Mouse (Mus musculus) midbrain, postnatal 0 days (tissue): ENCODE data around the gene Zfyve9. TPM values are rescaled to one million over a fixed set of nuclear protein-coding genes. Genes with fewer than 3 reads are reported as not detected.
A peak's percentile ranks its signal among the peaks of the same experiment; 100 is the strongest.

ENCODE experiments used
- ATAC-seq: fragments of 200-750 bp; cut with Nextera tagmentation; 2 replicates; pipeline ENCODE4 v1.8.0; 2017; ENCODE audit warnings: moderate number of reproducible peaks, mild to moderate bottlenecking, moderate TSS enrichment, moderate library complexity; ENCODE audit not compliant: low FRiP score
- DNase-seq: peaks from one replicate; pipeline ENCODE4 v3.0.0-alpha.2; 2015; ENCODE audit warnings: low spot score
- H3K27ac ChIP-seq: fragments of 300-500 bp; sonication (generic); 2 replicates; pipeline ENCODE4 v1.5.1; 2014; ENCODE audit warnings: low read depth, mild to moderate bottlenecking, low read length, mixed read lengths
- H3K27me3 ChIP-seq: fragments of 300-500 bp; sonication (generic); 2 replicates; pipeline ENCODE4 v1.6.1; 2014; ENCODE audit warnings: low read length, control low read depth, mixed read lengths; ENCODE audit not compliant: insufficient read depth
- H3K36me3 ChIP-seq: fragments of 300-500 bp; sonication (generic); 2 replicates; pipeline ENCODE4 v1.6.1; 2014; ENCODE audit warnings: low read length, control low read depth, mixed read lengths; ENCODE audit not compliant: insufficient read depth
- H3K4me1 ChIP-seq: fragments of 300-500 bp; sonication (generic); 2 replicates; pipeline ENCODE4 v1.6.1; 2014; ENCODE audit warnings: mild to moderate bottlenecking, control low read depth, antibody characterized with exemption, low read length, mixed read lengths; ENCODE audit not compliant: insufficient read depth
- H3K4me2 ChIP-seq: fragments of 300-500 bp; sonication (generic); 2 replicates; pipeline ENCODE4 v1.6.1; 2014; ENCODE audit warnings: low read depth, mild to moderate bottlenecking, low read length, mixed read lengths; ENCODE audit not compliant: poor library complexity, severe bottlenecking
- H3K4me3 ChIP-seq: fragments of 300-500 bp; sonication (generic); 2 replicates; pipeline ENCODE4 v1.5.1; 2014; ENCODE audit warnings: low read depth, mild to moderate bottlenecking, low read length, moderate library complexity
- H3K9ac ChIP-seq: fragments of 300-500 bp; sonication (generic); replicated peaks from 2 replicates; pipeline ENCODE4 v1.6.1; 2014; ENCODE audit warnings: mild to moderate bottlenecking, low read length, moderate library complexity, mixed read lengths; ENCODE audit not compliant: poor library complexity, severe bottlenecking
- H3K9me3 ChIP-seq: fragments of 300-500 bp; sonication (generic); 2 replicates; pipeline ENCODE4 v1.6.1; 2016; ENCODE audit warnings: low read length, control low read depth
- CTCF ChIP-seq: IDR thresholded peaks from 2 replicates; pipeline ENCODE4 v1.5.1; 2016; ENCODE audit warnings: antibody characterized with exemption, mild to moderate bottlenecking
- WGBS: fragments of 180-500 bp; shearing (Covaris S2); extraction: QIAGEN DNeasy Blood & Tissue Kit; methylation state at CpG from one replicate; pipeline ENCODE4 v1.1.7; 2014; 5-methylcytosine and 5-hydroxymethylcytosine counted together
- polyA plus RNA-seq: library from polyadenylated mRNA; unstranded; fragments of >200 nt; fragmentation: Nextera tagmentation; extraction: Ambion mirVana; gene quantifications from 2 replicates; pipeline ENCODE4 v1.2.1, GENCODE M21; 2015
- total RNA-seq: library from RNA; depleted of rRNA; stranded (reverse); fragments of >200 nt; gene quantifications from 2 replicates; pipeline ENCODE4 v1.2.3, GENCODE M21; 2014; rRNA removed

Gene Zfyve9
- total RNA-seq = 29.9 and 36.0 TPM in 2 replicates
- 7.2 and 9.1 TPM in 2 replicates for polyA plus RNA-seq

DNA sequence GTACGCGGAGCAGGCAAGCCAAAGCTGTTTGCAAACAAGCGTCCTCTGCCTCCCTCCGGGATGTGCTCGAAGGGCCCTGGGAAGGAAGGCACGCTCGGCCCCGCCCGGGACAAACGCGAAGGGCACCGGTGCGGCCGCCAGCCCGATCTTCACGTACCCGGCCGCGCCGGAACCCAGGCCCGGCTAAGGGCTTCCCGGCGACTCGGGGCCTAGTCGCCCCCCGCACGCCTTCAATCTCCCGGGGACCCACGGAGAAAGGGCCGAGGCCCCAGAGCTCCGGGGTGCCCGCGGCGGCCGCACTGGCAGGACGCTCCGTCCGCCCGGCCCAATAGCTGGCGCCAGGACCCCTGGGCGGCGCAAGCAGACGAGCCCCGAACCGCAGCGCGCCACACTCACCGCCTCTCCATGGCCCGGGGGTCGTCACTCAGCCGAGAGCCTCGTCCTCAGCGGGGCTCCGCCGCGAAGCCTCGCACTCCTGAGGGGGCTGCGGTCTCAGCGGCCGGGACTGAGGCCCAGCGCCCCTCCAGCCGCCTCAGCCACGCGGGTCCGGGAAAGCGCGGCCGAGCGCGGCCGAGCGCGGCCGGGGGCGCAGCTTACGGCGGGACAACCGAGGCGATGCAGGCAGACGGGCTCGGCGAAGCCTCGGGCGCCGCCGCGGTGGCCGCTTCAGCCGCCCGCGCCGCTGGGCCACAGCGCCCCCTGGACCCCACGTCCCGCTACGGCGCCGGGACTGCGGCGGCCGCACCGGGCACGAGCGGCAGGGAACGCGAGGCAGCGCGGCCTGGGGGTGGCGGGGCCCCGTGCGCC, at the start of gene Zfyve9:
Zfyve9 (minus strand) TSS at position 742 of the 807 bp plus-strand sequence.
- peak within 1 kb of the TSS; percentile 94 for H3K27ac ChIP-seq
- peak; percentile 79 for DNase-seq
- H3K9me3 ChIP-seq = no peaks in the 10 kb centered on the region
- peak within 1 kb of the TSS; percentile 97 for H3K4me3 ChIP-seq
- no peaks in the 10 kb centered on the region for H3K36me3 ChIP-seq
- peak within 1 kb of the TSS; percentile 70 for H3K4me2 ChIP-seq
- peak; percentile 56 for TF ChIP-seq CTCF
- peak; percentile 88 for ATAC-seq
- peak within 1 kb of the TSS; percentile 99 for H3K9ac ChIP-seq
- under 1% methylated on average over 95 of the region's 111 CpGs for WGBS
- H3K4me1 ChIP-seq = no peaks in the 10 kb centered on the region
- H3K27me3 ChIP-seq = no peaks in the 10 kb centered on the region

DNA sequence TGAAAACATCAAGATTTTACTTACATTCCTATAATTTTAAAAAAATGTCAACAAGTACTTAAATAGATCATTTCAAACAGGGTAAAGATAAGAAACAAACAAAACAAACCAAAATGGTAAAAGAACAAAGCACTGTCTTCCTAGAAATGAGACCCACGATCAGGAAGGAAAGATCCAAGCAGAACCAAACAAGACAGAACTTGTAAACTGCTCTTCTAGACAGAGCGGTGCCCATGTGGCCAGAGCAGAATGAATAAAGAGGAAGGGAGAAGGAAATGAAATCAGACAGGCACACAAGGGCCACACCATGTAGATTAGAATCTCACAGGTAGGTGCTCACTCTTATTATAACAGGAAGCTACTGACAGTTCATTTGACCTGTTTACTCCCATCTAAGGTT, 46.0 kb upstream of the Zfyve9 start:
- ATAC-seq = no peak
- H3K36me3 ChIP-seq = peaks cover 19% of the 10 kb centered on the region

DNA sequence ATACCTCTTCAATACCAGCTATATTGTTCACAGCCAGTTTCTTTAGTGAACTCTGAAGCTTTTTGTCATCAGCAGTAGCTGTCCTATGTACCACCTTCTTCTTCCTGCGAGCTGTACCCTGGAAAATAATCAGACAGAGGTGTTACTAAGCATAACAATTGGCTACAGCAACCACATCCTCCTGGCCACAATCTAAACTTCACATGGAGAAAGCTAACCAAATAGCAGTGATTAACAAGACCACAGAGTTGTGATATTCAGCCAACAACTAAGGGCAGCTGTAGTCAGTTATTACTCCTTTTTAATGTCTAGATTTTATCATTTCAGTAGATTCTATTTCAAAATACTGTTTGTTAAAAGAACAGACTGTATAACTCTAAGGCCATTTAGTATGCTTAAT, 45.5 kb upstream of the Zfyve9 start:
- H3K27ac ChIP-seq = no peak overlapping the region
- TF ChIP-seq CTCF = no peak
- no peak for DNase-seq
- H3K4me2 ChIP-seq = no peak overlapping the region
- no peak overlapping the region for H3K9ac ChIP-seq
- 81% methylated on average over 1 of the region's 1 CpGs for WGBS
- peaks cover 19% of the 10 kb centered on the region for H3K36me3 ChIP-seq
- H3K27me3 ChIP-seq = no peaks in the 10 kb centered on the region
- no peaks in the 10 kb centered on the region for H3K4me1 ChIP-seq
- ATAC-seq = no peak
- no peaks in the 10 kb centered on the region for H3K9me3 ChIP-seq
- no peak overlapping the region for H3K4me3 ChIP-seq

More for the DNA sequence above, 46.0 kb upstream of the Zfyve9 start:
- no peaks in the 10 kb centered on the region for H3K27me3 ChIP-seq
- H3K4me3 ChIP-seq = no peak overlapping the region
- no peaks in the 10 kb centered on the region for H3K9me3 ChIP-seq
- no peak overlapping the region for H3K4me2 ChIP-seq
- 87% methylated on average over 2 of the region's 2 CpGs for WGBS
- H3K27ac ChIP-seq = no peak overlapping the region
- no peak for TF ChIP-seq CTCF
- H3K4me1 ChIP-seq = no peaks in the 10 kb centered on the region; the same call in 1 of the 2 replicates
- H3K9ac ChIP-seq = no peak overlapping the region
- DNase-seq = no peak

DNA sequence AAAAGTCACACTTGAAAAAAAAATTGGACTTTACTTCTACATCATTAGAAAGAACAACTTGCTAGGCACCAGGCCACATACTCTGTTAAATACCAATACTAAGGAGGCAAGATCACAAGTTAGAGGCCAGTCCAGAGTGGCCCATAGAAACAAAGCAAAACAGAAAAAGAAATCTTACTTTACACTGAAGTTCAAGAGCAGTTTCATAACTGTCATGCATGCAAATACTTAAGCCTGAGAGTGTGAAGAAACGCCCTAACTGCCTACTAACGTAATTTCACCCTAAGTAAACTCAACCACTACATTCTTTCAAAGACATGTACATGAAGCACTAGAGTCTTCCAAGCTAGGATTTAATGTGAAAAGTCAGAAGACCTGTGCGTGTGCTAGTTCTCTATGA, 45.1 kb upstream of the Zfyve9 start:
- no peak for TF ChIP-seq CTCF
- Histone ChIP-seq H3K27ac (no peak overlapping the region), H3K36me3 (peaks cover 21% of the 10 kb centered on the region), H3K27me3 (no peaks in the 10 kb centered on the region), H3K9ac (no peak overlapping the region), H3K4me1 (no peaks in the 10 kb centered on the region), H3K9me3 (no peaks in the 10 kb centered on the region), H3K4me3 (no peak overlapping the region), H3K4me2 (no peak overlapping the region)
- ATAC-seq = no peak
- 96% methylated on average over 3 of the region's 3 CpGs for WGBS
- no peak for DNase-seq

DNA sequence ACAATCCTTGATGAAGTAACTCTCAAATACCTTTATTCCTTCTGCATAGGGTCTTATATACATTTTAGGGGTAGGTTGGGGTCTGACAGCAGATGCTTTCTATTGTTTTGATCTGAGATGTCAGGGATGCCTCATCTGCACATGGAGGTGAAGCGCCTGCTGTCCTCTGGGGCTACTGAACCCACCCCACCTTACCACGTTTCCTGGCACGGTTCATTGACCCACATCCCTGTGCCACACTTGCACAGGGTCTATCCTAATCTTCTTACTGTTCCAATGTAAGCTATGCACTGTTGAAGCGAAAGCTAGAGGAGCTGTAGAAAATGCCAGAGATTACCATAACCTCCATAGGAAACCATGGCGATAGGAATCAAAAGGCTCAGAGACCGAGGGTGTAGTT, 31.0 kb upstream of the Zfyve9 start:
- no peaks in the 10 kb centered on the region for H3K36me3 ChIP-seq
- H3K4me1 ChIP-seq = no peaks in the 10 kb centered on the region
- no peak overlapping the region for H3K4me2 ChIP-seq
- H3K27ac ChIP-seq = no peak overlapping the region
- no peak for TF ChIP-seq CTCF
- ATAC-seq = no peak
- 42% methylated on average over 6 of the region's 6 CpGs for WGBS
- no peak overlapping the region for H3K9ac ChIP-seq
- no peak overlapping the region for H3K4me3 ChIP-seq
- no peaks in the 10 kb centered on the region for H3K9me3 ChIP-seq
- DNase-seq = no peak
- H3K27me3 ChIP-seq = no peaks in the 10 kb centered on the region

DNA sequence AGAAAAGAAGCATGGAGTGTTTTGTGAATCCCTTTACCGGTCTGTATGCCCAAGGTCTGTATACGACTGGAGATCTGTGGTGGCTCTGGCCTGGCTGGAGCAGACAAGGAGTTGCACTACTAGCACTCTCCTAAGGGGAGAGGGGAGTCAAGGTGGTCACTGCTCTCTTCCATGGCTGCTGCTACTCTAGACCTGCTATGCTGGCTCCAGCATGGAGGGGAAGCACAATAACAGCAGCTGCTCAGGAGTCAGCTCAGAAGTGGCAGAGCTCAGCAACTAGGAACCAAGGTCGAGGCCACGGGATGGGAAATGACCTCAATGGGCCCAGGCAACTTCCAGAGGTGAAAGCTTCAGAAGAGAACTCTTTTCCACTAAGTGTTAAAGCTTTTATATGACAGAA, 30.5 kb upstream of the Zfyve9 start:
- Histone ChIP-seq H3K36me3 (no peaks in the 10 kb centered on the region), H3K9ac (no peak overlapping the region), H3K9me3 (no peaks in the 10 kb centered on the region), H3K4me2 (no peak overlapping the region), H3K27me3 (no peaks in the 10 kb centered on the region), H3K4me1 (no peaks in the 10 kb centered on the region), H3K4me3 (no peak overlapping the region), H3K27ac (no peak overlapping the region)
- ATAC-seq (no peak), DNase-seq (no peak)
- WGBS = 65% methylated on average over 4 of the region's 4 CpGs
- TF ChIP-seq CTCF = no peak
